Comparison of ENCODE assay signal across 9 mouse cellular contexts in genomic region chr19:37315091-37315490, GRCm38 (mm10). TPM values are rescaled to one million over a fixed set of nuclear protein-coding genes. Genes with fewer than 3 reads are reported as not detected.
DNase-seq lines count a peak whose midpoint lies in the region.
"Had no signal": no experiment of that assay in that cellular context is flagged by ENCODE, and none has a peak within 500 bp of the region (broad histone marks: within the 10 kb centered on the region; RNA-seq: fewer than 3 reads in every experiment).

No protein-coding gene starts in this region.

- DNase-seq in heart, adult 18-20 months, result peak; percentile 72 to 81
- DNase-seq in heart, postnatal 25 days (ENCODE audit: low spot score), result no peak
- peak; percentile 68 for DNase-seq in brain, adult 2 months (ENCODE audit: low read depth, low spot score)
- DNase-seq in cerebellum, postnatal 14 days, result peak; percentile 72 to 84
- DNase-seq in heart, postnatal 10 days, result peak; percentile 81 to 86
- no peak for DNase-seq in left cerebral cortex, adult 18-20 months (ENCODE audit: low spot score in 2 of 2)
- DNase-seq in urinary bladder, adult 2 months (ENCODE audit: low spot score), result no peak
- DNase-seq: left cerebral cortex, postnatal 4 days; liver, postnatal 0 days had no signal

- intact Hi-C loops in heart, postnatal 25 days (cut with DNase I), result no loop called here
- intact Hi-C loops in heart, postnatal 10 days (cut with DNase I), result loop anchor here (2.0 kb wide), 1 partner anchor 22 kb away; no protein-coding TSS in a partner anchor

RNA-seq across cellular contexts. Expression of gene Ide, which starts 22.6 kb away (rescaled TPM):
- 10 to 100 TPM; 59.2 to 97.0 TPM for total RNA-seq in heart, adult 18-20 months (2021)
- 10 to 100 TPM; 66.3 to 69.6 TPM for total RNA-seq in heart, postnatal 25 days (2021)
- 100 to 1,000 TPM; 109 to 147 TPM for total RNA-seq in heart, postnatal 10 days (2021)
- 10 to 100 TPM; 55.4 to 58.1 TPM for total RNA-seq in left cerebral cortex, adult 18-20 months (2021)
- 27.9 and 28.5 TPM in 2 replicates for polyA plus RNA-seq in urinary bladder, adult 2 months (2012; rRNA removed)

Comparison
In these comparisons a context has a peak if more than half of its experiments do, and no peak if none do; other contexts are left out.
1. DNase-seq: peak in heart, adult 18-20 months (2 of 2), brain, adult 2 months (single experiment), cerebellum, postnatal 14 days (2 of 2) and heart, postnatal 10 days (2 of 2); none in heart, postnatal 25 days (single experiment), left cerebral cortex, adult 18-20 months (0 of 2) and urinary bladder, adult 2 months (single experiment).